Mouse (Mus musculus) olfactory bulb, adult 2 months (tissue): ENCODE results near the gene Wif1. TPM values are rescaled to one million over a fixed set of nuclear protein-coding genes. Genes with fewer than 3 reads are reported as not detected.

Source experiments
- H3K27ac ChIP-seq: fragments of 200-500 bp; 2 replicates; pipeline ENCODE4 v1.5.1; 2012; ENCODE audit warnings: low read depth, low read length; ENCODE audit not compliant: insufficient read depth
- H3K4me1 ChIP-seq: fragments of 200-500 bp; 2 replicates; pipeline ENCODE4 v1.6.1; 2012; ENCODE audit warnings: low read length; ENCODE audit not compliant: control insufficient read depth, insufficient read depth
- H3K4me3 ChIP-seq: fragments of 200-500 bp; 2 replicates; pipeline ENCODE4 v1.5.1; 2012; ENCODE audit warnings: mild to moderate bottlenecking, low read depth, low read length, moderate library complexity; ENCODE audit not compliant: insufficient read depth
- CTCF ChIP-seq: fragments of 200-500 bp; IDR thresholded peaks from 2 replicates; pipeline ENCODE4 v1.5.1; 2012; ENCODE audit warnings: low read depth, mild to moderate bottlenecking, low read length, moderate library complexity; ENCODE audit not compliant: insufficient read depth
- POLR2A ChIP-seq: fragments of 200-500 bp; IDR thresholded peaks from 2 replicates; pipeline ENCODE4 v1.6.1; 2012; ENCODE audit warnings: mild to moderate bottlenecking, low read depth, low read length, moderate library complexity; ENCODE audit not compliant: insufficient read depth
- WGBS: fragments of 180-500 bp; shearing (Covaris S2); methylation state at CpG from one replicate; pipeline ENCODE4 v1.1.7; 2018; 5-methylcytosine and 5-hydroxymethylcytosine counted together
- polyA plus RNA-seq: library from polyadenylated mRNA; stranded (reverse); fragments of >200 nt; gene quantifications from 2 replicates; pipeline ENCODE4 v1.2.4, GENCODE M21; 2012; ENCODE audit warnings: low replicate concordance; ENCODE audit not compliant: missing spikeins, insufficient read depth, insufficient read length

The Wif1 gene
- polyA plus RNA-seq, 1 experiment: not detected

- TF ChIP-seq CTCF (no peak), POLR2A (no peak)
- Histone ChIP-seq H3K27ac (no peak overlapping the region), H3K4me1 (no peaks in the 10 kb centered on the region), H3K4me3 (no peak overlapping the region)
- WGBS: 85% methylated on average over 7 of the region's 7 CpGs
These were observed 33.7 kb downstream of the Wif1 start for GRCm38 (mm10) chr10:121067416-121067951.

- TF ChIP-seq CTCF: no peak
- no peak for TF ChIP-seq POLR2A
- no peaks in the 10 kb centered on the region for H3K4me1 ChIP-seq
- H3K4me3 ChIP-seq: no peak overlapping the region
- WGBS: 83% methylated on average over 1 of the region's 1 CpGs
- H3K27ac ChIP-seq: no peak overlapping the region
These were observed 34.2 kb downstream of the Wif1 start for GRCm38 (mm10) chr10:121068003-121068402.

- Histone ChIP-seq H3K27ac (no peak overlapping the region), H3K4me3 (no peak overlapping the region), H3K4me1 (no peaks in the 10 kb centered on the region)
- 77% methylated on average over 7 of the region's 7 CpGs for WGBS
- no peak for TF ChIP-seq POLR2A
- TF ChIP-seq CTCF: no peak
These were observed 37.0 kb downstream of the Wif1 start for GRCm38 (mm10) chr10:121070742-121071141.

GRCm38 (mm10) chr10:121080500-121080899, 46.7 kb downstream of the Wif1 start:
- Histone ChIP-seq H3K27ac (no peak overlapping the region), H3K4me3 (no peak overlapping the region), H3K4me1 (no peaks in the 10 kb centered on the region)
- TF ChIP-seq POLR2A (no peak), CTCF (no peak)
- 46% methylated on average over 9 of the region's 9 CpGs for WGBS

- TF ChIP-seq CTCF (no peak), POLR2A (no peak)
- Histone ChIP-seq H3K4me3 (no peak overlapping the region), H3K27ac (no peak overlapping the region), H3K4me1 (no peaks in the 10 kb centered on the region)
- WGBS: 89% methylated on average over 4 of the region's 4 CpGs
These were observed 49.1 kb downstream of the Wif1 start for GRCm38 (mm10) chr10:121082881-121083280.

GRCm38 (mm10) chr10:121083512-121083911, 49.8 kb downstream of the Wif1 start:
- Histone ChIP-seq H3K27ac (no peak overlapping the region), H3K4me3 (no peak overlapping the region), H3K4me1 (no peaks in the 10 kb centered on the region)
- 74% methylated on average over 10 of the region's 10 CpGs for WGBS
- TF ChIP-seq CTCF (no peak), POLR2A (no peak)

- WGBS: 71% methylated on average over 5 of the region's 5 CpGs
- H3K4me3 ChIP-seq: no peak overlapping the region
- no peaks in the 10 kb centered on the region for H3K4me1 ChIP-seq
- no peak overlapping the region for H3K27ac ChIP-seq
- no peak for TF ChIP-seq POLR2A
- TF ChIP-seq CTCF: no peak
These were observed 54.9 kb downstream of the Wif1 start for GRCm38 (mm10) chr10:121088679-121089078.

GRCm38 (mm10) chr10:121089312-121089711, 55.6 kb downstream of the Wif1 start:
- TF ChIP-seq POLR2A (no peak), CTCF (no peak)
- Histone ChIP-seq H3K4me3 (no peak overlapping the region), H3K4me1 (no peaks in the 10 kb centered on the region), H3K27ac (no peak overlapping the region)
- 4% methylated on average over 6 of the region's 6 CpGs for WGBS

GRCm38 (mm10) chr10:121090006-121090405, 56.2 kb downstream of the Wif1 start:
- TF ChIP-seq CTCF (no peak), POLR2A (no peak)
- Histone ChIP-seq H3K27ac (no peak overlapping the region), H3K4me3 (no peak overlapping the region), H3K4me1 (no peaks in the 10 kb centered on the region)
- WGBS: 15% methylated on average over 8 of the region's 8 CpGs

GRCm38 (mm10) chr10:121095948-121096347, 62.2 kb downstream of the Wif1 start:
- Histone ChIP-seq H3K4me3 (no peak overlapping the region), H3K4me1 (peaks cover 4% of the 10 kb centered on the region; the same call in 1 of the 2 replicates), H3K27ac (no peak overlapping the region)
- TF ChIP-seq POLR2A: no peak
- TF ChIP-seq CTCF: no peak
- WGBS: 39% methylated on average over 12 of the region's 12 CpGs
